Mouse (Mus musculus): Measurements from ENCODE around the gene Acss2.

The Acss2 gene

GRCm38 (mm10) chr2:155517455-155518423, at the start of gene Acss2, which contains the start of gene Ggt7:
Acss2 (plus strand) TSS chr2:155517948.
Ggt7 (minus strand) TSS chr2:155518237.
- peak; percentile 99 for DNase-seq

- DNase-seq: peak; percentile 58
These were observed 44.8 kb upstream of the Acss2 start for GRCm38 (mm10) chr2:155472671-155473569.

- peak; percentile 40 for DNase-seq
These were observed 44.1 kb upstream of the Acss2 start, which contains the start of gene Ncoa6 for GRCm38 (mm10) chr2:155473570-155474088. Ncoa6 (minus strand) TSS chr2:155473894.

GRCm38 (mm10) chr2:155482021-155482420, 35.7 kb upstream of the Acss2 start:
- DNase-seq: peak; percentile 49

- DNase-seq: no peak
These were observed 26.8 kb upstream of the Acss2 start for GRCm38 (mm10) chr2:155490998-155491397.

GRCm38 (mm10) chr2:155502596-155502995, 15.2 kb upstream of the Acss2 start:
- DNase-seq: no peak

GRCm38 (mm10) chr2:155504440-155505355, 13.1 kb upstream of the Acss2 start:
- no peak for DNase-seq

- DNase-seq: no peak
These were observed 11.9 kb upstream of the Acss2 start for GRCm38 (mm10) chr2:155505811-155506210.

- DNase-seq: no peak
These were observed 9.9 kb upstream of the Acss2 start for GRCm38 (mm10) chr2:155507721-155508470.

- peak; percentile 49 for DNase-seq
These were observed 5.3 kb upstream of the Acss2 start for GRCm38 (mm10) chr2:155512479-155512878.

GRCm38 (mm10) chr2:155513543-155513942, 4.2 kb upstream of the Acss2 start:
- no peak for DNase-seq

- peak; percentile 55 for DNase-seq
These were observed 3.1 kb upstream of the Acss2 start for GRCm38 (mm10) chr2:155514666-155515065.

- peak; percentile 51 for DNase-seq
These were observed 1.8 kb upstream of the Acss2 start for GRCm38 (mm10) chr2:155515941-155516340.

GRCm38 (mm10) chr2:155518531-155519270, 953 bp downstream of the Acss2 start:
- DNase-seq: no peak

GRCm38 (mm10) chr2:155523706-155524105, 6.0 kb downstream of the Acss2 start:
- DNase-seq: no peak

GRCm38 (mm10) chr2:155524378-155524777, 6.6 kb downstream of the Acss2 start:
- DNase-seq: no peak

- no peak for DNase-seq
These were observed 9.6 kb downstream of the Acss2 start for GRCm38 (mm10) chr2:155527367-155527766.

- DNase-seq: no peak
These were observed 18.5 kb downstream of the Acss2 start for GRCm38 (mm10) chr2:155536292-155536691.

- no peak for DNase-seq
These were observed 20.2 kb downstream of the Acss2 start for GRCm38 (mm10) chr2:155537761-155538462.
